Mouse (Mus musculus) lung, adult 2 months (tissue): Measurements from ENCODE around the gene Slf2.

Source experiments
- CTCF ChIP-seq: fragments of 200-500 bp; IDR thresholded peaks from 2 replicates; pipeline ENCODE4 v1.5.1; 2011; ENCODE audit warnings: mild to moderate bottlenecking, low read length, control low read depth; ENCODE audit not compliant: insufficient read depth
- POLR2A ChIP-seq: fragments of 200-500 bp; IDR thresholded peaks from 2 replicates; pipeline ENCODE4 v1.6.1; 2011; ENCODE audit warnings: low read depth, mild to moderate bottlenecking, control low read depth, low read length, borderline replicate concordance; ENCODE audit errors: extremely low read depth

DNA sequence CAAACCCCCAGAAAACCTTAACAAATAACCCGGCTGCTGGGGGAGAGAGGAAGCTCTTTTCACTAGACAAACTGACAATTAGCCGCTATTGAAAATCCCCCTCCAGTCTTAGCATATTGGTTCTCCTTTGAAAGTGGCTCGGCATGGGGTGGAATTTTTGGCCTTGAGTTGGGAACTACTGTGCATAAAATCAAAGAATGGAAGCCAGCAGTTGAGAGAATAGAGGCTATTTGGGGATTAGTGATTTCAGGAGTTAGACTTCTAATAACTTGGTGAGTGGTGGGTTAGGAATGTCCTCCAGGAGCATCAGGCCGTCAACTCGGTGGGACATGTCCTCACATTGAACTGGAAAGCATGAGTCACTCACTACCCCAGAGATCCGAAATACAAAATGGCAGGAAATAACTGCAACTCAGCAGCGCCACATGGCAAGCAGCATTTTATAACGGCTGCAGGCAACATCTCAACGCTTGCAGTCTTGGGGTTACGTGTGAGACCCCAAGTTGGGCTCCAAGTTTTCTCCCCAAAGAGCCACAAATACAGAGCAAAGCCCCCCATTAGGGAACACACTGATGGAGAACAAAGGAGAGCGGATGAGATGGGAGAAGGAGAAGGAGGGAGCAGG, 22.0 kb upstream of the Slf2 start:
- no peak for TF ChIP-seq CTCF
- TF ChIP-seq POLR2A: no peak
